Mouse (Mus musculus) heart, postnatal 10 days (tissue): ENCODE results near the gene Qtrt1. TPM values are rescaled to one million over a fixed set of nuclear protein-coding genes. Genes with fewer than 3 reads are reported as not detected.

ENCODE experiments used
- DNase-seq, 2 experiments: peaks; one replicate each; pipeline ENCODE4 v3.0.0; 2021
- intact Hi-C: fragments of 180-260 bp; cut with DNase I; formaldehyde crosslinking; loops from one replicate; pipeline ENCODE4 v1.15.1; 2025
- total RNA-seq, 2 experiments: library from RNA; stranded (reverse); gene quantifications; 2 replicates each; pipeline ENCODE4 v1.2.3; 2021

The Qtrt1 gene
- total RNA-seq, 2 experiments from 2014 or later = 10.6 to 11.5 TPM

DNA sequence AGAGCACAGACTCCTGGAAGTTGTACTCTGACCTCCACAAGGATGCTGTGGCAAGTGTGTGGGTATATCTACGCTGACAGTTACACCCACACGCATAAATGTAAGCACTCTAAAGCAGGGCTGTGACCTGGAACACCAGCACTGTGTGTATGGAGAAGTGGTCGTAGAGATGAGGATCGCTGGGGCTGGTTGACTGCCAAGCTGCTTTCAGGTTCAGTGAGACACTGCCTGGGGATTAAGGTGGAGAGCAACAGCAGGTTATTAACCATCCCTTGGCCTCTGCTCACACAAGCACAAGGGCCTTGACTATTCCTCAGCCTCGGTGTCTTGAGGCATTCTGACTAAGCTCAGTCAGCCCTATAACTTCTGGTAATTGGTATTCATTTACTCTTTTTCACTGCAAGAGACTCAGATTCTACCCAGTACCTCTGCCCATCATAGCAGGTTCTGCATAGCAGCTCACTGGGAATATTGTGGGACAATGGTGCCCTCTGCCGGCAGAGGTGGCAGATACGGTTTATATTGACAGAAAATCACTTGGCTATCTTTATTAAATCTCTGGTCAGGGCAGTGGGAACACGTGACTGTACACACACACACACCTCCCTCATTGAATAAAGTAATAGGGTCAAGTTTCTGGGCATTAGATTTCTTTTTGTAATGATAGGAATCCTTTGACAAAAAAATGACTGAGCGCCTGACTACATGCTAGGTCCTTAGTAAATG lies 1.9 kb upstream of the Qtrt1 start:
- intact Hi-C loops = loop anchor here (1.0 to 2.0 kb wide), 3 partner anchors 43 to 97 kb away; partner anchors contain the start of gene Ap1m2
- DNase-seq = peak; percentile 81 to 89

DNA sequence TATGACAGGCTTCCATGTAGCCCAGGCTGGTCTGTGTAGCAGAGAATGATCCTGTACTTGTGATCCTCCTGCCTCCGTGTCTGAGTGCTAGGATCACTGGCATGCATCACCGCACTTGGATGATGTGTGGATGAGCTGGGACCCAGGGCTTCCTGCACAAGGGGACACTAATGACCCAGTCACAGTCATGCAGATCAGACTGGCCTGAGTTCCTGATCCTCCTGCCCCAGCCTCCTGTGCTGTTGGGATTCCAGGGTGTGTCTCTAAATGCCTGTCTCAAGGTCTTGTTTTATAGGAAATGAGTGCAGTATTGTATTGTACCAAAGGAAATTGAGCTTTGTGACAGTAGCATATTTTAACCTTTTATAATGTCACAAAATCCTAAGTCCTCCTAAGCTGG lies 6.2 kb downstream of the Qtrt1 start:
- intact Hi-C loops = no loop called here
- DNase-seq = no peak

DNA sequence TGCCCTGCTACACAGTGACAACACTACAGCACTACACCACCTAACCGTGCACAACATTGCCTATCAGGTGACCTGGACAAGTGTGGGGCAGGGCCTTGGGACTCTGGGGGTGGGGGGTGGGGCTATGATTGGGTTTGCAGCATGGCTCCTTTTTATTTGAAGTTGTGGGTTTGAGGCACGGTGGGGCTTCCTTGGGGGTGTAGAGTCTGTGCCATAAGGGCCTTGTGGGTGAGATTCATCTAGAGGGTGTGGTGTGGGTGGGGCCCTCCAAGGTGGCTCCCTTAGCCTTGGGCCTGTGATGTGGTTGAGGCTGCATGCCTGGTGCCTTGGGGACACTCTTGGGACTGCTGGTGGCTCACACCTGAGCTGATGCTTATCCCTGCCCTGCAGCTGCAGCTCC lies 8.0 kb downstream of the Qtrt1 start:
- no peak for DNase-seq
- intact Hi-C loops = no loop called here

DNA sequence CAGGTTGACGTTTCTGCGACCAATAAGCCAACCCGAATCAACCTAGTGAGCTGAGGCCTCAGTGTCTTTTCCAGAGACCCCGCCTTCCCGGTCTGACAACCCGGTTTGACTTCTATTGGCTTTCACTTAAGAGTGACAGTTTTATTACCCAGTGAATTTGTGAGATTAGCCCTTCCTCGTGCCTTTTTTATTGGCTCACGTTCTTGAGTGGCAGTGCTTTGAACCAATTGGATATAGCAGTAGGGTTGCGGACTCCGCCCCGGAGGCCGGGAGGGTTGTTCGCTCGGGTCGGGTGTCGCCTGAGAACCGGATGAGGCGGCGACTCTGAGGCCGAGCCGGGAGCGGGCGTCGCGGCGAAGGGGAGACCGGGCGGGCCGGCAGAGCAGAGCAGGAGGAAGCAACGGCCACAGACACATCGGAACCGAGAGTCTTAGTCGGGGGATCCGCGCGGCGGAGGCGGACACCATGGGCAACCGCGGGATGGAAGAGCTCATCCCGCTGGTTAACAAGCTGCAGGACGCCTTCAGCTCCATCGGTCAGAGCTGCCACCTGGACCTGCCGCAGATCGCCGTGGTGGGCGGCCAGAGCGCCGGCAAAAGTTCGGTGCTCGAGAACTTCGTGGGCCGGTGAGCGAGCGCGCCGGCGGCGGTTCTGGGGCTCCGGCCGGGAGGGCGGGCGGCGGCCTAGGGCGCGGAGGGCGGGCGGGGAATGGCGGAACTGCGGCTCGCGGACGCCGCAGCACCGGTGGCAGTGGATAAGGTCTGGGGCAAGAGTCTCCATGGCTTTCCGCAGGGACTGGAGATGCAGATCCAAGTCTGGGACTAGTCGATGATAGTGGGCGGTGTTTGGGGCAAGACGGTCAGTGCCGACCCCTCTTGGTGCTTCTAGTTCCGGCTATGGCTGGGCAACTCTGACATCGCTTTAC lies 13.3 kb downstream of the Qtrt1 start, which contains the start of gene Dnm2:
Gene Dnm2 (plus strand): TSS at position 278 of the 925 bp plus-strand sequence.
- intact Hi-C loops = loop anchor here (2.0 kb wide), 1 partner anchor 38 kb away; no protein-coding TSS in a partner anchor
- peak; percentile 99 to 100 for DNase-seq

DNA sequence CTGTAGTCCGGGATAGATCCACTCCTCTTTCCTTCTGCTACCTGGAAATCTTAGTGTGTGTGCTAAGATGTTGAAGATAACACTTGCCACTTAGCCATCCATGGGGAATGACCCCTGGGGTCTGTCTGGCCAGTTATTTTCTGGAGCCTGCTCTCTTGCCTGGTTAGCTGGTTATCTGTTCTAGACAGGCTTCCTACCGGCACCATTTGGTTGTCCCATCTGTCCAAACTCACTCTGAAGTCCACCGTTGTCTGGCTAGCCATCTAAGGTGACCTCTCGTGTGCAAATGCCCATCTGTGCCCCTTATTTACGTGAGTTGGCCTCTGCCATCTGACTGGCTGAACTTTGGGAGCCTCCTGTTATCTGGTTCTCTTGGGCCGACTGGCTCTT lies 13.9 kb downstream of the Qtrt1 start:
- intact Hi-C loops = loop anchor here (2.0 kb wide), 1 partner anchor 37 kb away; no protein-coding TSS in a partner anchor
- no peak for DNase-seq

DNA sequence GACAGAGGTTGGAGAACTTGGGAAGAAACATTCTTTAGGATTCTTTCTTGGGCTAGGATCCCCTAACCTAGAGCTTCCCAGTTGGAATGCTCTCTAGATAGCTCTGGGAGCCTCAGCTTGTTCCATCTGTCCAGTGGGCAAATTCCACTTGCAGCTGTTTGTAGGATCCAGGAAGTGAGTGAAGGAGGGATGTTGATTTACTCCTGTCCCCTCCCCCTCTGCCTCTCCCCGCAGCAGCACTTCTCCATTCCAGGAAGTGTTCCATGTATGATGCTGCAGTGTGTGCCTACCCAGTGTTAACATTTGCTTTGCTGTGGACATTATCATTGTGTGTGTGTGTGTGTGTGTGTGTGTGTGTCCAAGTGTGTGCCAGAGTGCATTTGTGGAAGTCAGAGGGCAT lies 14.4 kb downstream of the Qtrt1 start:
- DNase-seq = peak in 1 of 2 experiments; percentile 31
- intact Hi-C loops = no loop called here

DNA sequence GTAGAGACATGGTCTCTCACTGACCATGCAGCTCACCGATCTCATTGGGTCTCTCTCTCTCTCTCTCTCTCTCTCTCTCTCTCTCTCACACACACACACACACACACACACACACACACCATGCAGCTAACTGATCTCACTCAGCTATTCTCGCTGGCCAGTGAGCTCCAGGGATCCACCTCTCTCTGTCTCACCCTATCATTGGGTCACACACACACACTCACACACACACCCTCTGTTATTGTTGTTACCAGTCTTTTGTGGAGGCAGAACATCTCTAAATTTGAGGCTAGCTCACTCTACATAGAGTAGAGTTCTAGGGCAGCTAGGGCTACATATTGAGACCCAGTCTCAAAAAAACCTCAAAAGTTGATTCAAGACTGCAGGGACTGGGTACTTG lies 14.9 kb downstream of the Qtrt1 start:
- intact Hi-C loops = no loop called here
- no peak for DNase-seq

DNA sequence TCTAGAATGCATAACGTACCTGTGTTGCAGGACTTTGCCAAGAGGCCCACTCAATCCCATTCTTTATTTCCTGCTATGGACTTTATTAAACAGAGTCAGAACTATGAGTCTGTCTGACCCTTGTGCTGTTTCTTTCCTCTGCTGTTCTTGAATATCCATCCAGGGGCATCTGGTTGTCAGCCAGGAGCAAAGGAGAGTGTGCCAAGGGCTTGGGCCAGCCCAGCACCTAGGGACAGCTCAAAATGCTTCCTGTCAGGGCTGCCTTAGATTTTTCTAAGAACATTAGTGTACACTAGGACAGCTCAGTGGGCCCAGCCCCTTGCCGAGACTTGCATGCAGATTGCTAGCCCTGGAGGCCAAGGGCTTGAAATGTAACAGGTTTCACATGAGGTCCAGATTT lies 16.1 kb downstream of the Qtrt1 start:
- intact Hi-C loops = no loop called here
- peak; percentile 56 to 60 for DNase-seq

DNA sequence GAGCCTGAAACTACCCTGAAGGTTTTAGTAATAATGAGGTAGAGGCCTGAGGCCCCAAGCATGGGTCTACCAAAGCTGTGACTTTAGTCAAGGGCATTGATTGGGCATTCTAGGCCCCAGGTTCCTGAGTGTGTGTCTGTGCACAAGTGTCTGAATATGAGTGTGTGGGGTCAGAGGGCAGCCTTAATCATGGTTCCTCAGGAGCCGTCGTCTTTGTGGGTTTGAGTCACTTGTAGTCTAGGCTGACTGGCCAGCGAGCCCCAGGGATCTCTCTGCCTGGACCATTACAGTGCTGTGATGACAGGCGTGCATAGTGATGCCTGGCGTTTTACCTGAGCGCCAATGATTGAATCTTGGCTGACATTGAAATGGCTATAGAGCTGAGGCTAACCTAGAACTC lies 16.5 kb downstream of the Qtrt1 start:
- intact Hi-C loops = no loop called here
- DNase-seq = no peak

DNA sequence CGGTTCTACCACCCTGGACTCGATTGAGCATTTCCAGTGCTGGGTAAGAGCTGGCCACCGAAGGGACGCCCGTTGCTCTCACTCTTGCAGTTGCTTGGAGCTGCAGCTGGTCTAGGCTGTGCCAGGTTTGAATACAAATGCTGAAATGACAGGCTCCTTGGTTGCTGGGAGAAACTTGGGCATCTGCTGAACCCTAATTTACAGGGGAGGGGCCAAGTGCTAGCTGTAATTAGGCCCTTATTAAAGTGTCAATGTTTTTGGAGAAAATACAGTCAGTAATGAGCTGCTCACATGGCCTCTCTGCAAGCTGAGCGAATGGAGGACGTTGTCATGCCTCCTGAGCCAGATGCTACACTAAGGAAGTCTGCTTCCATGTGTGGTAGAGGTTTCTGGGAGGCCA lies 19.1 kb downstream of the Qtrt1 start:
- DNase-seq = no peak
- intact Hi-C loops = no loop called here

DNA sequence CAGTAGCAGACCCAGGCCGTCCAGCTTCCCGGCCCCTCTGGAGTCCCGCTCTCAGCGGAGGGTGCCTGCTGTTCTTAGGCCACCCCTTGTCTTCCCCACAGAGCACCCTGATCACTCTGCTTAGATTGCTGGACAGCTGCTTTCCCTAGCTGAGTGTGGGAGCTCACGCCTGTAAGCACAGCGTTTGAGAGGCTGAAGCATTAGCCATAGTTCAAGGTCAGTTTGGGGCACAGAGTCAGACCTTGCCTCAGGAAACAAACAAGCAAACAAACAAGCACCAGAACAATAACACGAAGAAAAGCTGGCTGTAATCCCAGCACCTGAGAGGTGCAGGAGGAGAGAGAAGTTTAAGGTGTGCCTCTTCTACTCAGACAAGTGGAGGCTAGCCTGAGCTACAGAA lies 20.4 kb downstream of the Qtrt1 start:
- no peak for DNase-seq
- intact Hi-C loops = no loop called here

DNA sequence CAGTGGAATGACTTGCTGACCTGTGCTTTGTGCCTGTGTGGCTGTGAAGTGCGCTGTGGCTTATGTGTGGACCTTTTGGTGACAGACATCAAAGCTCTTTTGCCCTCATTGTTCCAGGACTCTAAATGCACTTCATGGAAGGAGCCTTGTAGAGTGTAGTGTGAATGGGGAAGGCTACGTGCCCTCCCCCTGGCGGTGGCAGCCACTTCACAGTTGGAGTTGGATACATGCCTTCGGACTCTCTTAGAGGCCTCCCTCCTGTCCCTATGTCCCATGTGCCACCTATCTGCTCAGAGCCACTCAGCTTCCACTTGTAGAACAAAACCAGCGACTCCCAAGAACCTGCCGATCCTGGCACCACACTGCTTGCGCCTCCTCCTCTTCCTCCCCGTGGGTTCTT lies 22.1 kb downstream of the Qtrt1 start:
- peak in 1 of 2 experiments; percentile 34 for DNase-seq

DNA sequence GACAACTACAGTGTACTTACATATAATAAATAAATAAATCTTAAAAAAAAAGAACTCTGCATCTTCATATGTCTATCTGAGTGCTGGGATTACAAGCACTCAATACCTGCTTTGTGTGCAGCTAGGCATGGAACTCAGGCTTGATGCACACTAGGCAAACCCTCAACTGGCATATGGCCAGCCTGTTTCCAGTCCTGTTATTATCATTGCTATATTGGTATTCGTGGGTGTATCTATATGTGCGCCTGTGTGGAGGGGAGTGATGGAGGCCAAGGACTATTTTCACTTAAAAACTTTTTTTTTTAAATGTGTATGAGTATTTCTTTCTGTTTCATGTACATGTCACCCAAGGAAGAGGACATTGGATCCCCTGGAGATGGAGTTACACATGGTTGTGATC lies 22.8 kb downstream of the Qtrt1 start:
- intact Hi-C loops = no loop called here
- DNase-seq = no peak

More for the DNA sequence above, 22.1 kb downstream of the Qtrt1 start:
- intact Hi-C loops = no loop called here

DNA sequence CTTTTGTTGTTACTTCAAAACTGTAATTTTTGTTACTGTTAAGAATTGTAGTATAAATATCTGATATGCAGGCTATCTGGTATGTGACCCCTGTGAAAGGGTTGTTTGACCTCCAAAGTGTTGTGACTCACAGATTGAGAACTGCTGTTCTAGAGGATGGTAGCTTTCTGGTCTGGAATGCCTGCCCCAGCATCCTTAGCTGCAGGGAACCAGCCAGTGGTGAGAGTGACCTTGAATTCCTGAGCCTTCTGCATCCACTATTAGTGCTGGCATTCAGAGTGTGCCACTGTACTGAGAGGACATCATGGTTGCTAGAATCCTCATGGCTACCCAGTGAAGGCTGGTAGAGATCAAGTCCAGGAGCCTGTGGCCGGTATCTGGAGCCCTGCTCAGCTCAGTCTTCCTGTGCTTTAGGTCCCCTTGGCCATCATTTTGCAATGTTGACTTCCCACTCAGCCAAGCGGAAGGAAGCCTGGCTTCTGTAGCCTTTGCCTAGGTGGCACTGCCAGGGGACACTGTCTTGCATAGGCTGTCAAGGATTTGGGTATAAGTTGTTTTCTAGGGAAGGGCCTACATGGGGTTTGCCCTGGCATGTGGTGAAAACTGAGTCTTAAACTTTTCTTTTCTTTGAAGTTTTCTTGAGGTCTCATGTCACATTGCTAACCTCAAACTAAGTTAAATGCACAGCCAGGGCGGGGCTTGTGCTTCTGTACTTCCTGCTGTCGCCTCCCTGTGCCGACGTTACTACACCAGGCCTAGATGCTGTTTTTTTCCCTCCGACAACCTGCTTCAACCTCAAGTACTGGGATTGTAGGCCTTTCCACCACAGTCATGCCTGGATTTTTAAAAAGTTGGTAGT lies 24.4 kb downstream of the Qtrt1 start:
- peak in 1 of 2 experiments; percentile 40 for DNase-seq
- intact Hi-C loops = no loop called here

DNA sequence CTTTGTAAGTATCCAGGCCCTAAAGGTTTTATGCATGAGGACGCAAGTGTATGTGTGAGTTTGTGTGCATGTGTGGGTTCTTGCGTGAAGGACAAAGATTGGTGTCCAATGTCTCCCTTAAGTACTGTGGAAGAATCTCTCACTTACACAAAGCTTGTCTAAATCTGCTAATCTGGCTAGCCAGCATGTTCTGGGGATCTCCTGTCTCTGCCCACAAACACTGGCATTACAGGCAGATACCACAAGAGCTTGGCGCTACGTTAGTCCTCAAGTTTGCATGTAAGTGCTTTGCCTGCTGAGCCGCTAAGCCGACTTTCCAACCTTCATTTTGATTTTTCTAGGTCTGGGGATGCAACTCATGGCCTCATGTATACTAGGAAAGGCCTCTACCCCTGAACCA lies 25.9 kb downstream of the Qtrt1 start:
- no peak for DNase-seq
- intact Hi-C loops = no loop called here

DNA sequence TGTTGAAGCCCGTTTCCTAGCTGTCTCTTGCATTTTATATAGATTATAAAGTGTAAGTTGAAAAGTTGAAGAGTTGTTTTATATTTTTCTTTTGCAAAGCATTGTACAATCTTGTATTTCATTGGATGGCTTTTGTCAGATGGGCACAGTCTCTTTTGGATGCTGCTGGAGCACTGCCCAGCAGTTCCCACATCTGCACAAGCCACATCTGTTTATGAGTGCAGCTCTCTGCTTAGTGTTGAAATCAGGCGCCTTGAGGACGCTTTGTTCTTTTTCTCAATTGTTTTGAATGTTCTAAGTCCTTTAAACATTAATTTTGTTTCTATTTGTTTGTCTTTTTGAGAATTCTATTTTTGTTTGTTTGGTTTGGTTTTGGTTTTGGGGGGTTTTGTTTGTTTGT lies 26.6 kb downstream of the Qtrt1 start:
- DNase-seq = peak; percentile 59 to 63

DNA sequence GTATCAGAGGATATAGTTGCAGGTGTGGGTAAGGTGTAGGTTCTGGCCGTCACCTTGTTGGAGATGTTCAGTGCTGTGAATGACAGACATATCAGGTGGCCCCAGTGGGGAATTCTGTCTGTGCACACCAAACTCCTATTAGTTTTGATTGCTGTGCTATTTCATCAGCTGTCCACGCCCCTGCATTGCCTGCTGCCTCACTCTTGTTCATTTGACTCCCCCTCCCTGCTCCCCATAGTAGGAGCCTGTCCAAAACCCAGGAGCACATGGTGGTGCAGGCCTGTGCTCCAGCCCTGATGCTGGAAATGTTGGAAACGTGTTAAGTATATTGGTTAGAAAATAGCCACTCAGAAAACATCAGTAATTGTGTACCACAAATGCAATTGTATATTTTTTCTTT lies 27.8 kb downstream of the Qtrt1 start:
- intact Hi-C loops = no loop called here

More for the DNA sequence above, 26.6 kb downstream of the Qtrt1 start:
- intact Hi-C loops = no loop called here

DNA sequence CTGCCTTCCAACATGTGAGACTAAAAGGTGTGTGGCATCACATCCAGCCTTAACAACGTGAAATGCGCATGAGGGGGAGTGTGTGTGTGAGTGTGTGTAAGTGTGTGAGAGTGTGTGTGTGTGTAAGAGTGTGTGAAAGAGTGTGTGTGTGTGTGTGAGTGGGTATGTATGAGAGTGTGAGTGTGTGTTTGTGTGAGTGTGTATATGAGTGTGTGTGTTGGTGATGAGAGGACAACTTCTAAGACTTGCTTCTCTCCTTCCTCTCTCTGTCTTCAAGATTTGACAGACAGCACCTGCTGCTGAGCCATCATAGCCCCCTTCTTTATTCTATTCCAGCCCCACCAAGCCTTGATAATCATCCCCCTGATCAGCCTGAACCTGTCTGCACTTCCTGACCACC lies 28.3 kb downstream of the Qtrt1 start:
- intact Hi-C loops = no loop called here
- no peak for DNase-seq

More for the DNA sequence above, 27.8 kb downstream of the Qtrt1 start:
- no peak for DNase-seq

DNA sequence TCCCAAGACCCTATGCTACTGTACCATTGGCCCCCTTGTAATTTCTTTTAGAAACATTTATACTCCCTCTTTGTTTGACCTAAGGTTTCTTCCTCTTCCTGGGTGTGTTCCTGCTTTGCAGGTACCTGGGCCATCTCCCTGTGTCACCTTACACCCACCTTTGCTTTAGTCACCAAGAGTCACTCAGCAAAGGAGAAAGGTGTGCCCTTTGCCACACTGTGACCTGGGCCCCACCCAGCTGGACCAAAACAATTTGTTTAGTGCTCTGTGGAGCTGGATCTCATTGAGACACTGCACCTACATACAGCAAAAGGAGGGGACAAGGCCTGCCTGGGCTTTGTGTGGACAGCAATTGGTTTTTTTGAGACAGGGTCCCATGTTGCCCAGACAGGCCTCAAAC lies 28.8 kb downstream of the Qtrt1 start:
- DNase-seq = no peak
- intact Hi-C loops = no loop called here

DNA sequence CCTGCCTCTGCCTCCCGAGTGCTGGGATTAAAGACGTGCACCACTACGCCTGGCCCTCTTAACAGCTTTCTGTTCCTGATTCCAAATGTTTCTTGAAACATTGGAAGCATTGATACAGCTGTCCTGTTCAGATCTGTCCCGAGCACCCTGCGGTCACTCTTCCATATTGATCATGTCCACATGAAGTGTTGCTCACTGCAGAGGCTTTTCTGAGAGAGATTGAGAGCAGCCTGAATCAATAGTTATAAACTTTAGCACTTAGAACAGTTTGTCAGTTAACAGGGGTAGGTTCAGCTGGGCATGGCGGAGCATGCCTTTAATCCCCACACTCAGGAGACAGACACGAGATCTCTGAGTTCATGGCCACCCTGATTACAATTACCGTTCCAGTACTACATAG lies 32.2 kb downstream of the Qtrt1 start:
- no peak for DNase-seq
- intact Hi-C loops = no loop called here

DNA sequence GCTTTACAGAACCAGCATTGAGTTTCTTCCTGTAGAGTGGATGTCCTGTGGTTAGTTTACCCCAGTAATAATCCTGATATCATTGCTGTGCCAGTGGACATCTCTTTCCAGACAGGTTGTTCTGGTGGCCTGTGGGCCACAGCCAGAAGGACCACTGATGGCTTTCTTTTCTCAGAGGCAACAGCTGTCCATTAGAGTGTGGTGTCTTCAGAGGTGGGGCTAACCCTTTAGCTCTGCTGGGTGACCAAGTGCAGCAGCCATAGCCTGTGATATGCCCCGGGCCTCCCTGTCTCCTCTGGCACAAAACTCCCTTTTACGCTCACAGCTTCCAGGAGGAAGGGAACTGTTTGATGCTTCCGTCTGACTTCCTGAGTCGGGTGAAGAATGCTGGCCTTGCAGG lies 32.9 kb downstream of the Qtrt1 start:
- intact Hi-C loops = no loop called here
- DNase-seq = no peak
